Mouse (Mus musculus): ENCODE measurements at regions not wholly inside any gene's neighbourhood (a gene's known extent, or its start where the extent isn't known, plus 50 kb on each side); places are given as distances from the start of the nearest gene placed in this dataset.

DNA sequence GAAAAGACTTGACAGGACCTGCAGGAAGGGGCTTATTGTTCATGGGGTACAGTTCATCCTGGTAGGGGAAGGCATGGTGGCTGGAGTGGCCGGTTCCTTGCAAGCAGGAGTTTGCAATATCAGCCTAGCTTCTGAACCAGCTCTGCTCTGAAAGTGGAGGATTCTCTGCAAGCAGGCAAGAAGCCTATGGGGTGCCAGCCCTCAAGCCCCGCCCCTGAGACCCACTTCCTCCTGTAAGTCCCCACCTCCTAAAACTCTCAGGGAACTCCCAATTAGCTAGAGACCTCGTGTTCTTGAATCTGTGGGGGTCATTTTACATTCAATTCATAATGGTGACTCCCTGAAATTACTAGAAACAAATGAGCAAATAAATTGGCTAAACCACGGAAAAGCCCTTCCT lies 99.0 kb upstream of the Rnaseh2b start:
- Histone ChIP-seq H3K27me3 (replicated peaks) (peaks cover 6% of the 10 kb centered on the region), H3K4me3 (replicated peaks) (no peak overlapping the region), H3K36me3 (replicated peaks; ENCODE audit: low read length) (no peaks in the 10 kb centered on the region), H3K9me3 (no peaks in the 10 kb centered on the region), H3K4me1 (peaks cover 4% of the 10 kb centered on the region; the same call in 1 of the 2 replicates)
- TF ChIP-seq FLI1 (IDR thresholded peaks at IDR 0.05; ENCODE audit: low read length) (no peak), GATA1 (IDR thresholded peaks at IDR 0.05; ENCODE audit: borderline replicate concordance, low read length) (no peak)

DNA sequence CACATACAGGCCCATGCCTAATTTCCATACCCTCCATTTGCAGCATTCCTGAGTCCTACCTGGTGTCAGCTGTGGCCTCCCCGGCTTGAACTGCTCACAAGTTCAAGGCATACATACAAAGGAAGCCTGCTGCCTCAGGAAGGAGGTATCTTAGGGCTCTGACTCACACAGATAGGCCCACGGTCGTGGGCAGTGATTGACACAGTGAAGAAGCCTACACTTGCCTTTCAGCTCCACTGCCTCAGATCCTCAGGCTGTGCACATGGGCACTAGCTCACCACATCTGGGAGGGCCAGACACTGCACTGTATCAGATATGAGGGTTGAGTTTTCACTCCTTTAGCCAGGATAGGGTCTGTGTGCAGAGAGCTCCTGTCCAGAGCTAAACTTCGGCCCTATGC lies 95.6 kb upstream of the Rnaseh2b start:
- no peak overlapping the region for H3K4me3 ChIP-seq (replicated peaks)

DNA sequence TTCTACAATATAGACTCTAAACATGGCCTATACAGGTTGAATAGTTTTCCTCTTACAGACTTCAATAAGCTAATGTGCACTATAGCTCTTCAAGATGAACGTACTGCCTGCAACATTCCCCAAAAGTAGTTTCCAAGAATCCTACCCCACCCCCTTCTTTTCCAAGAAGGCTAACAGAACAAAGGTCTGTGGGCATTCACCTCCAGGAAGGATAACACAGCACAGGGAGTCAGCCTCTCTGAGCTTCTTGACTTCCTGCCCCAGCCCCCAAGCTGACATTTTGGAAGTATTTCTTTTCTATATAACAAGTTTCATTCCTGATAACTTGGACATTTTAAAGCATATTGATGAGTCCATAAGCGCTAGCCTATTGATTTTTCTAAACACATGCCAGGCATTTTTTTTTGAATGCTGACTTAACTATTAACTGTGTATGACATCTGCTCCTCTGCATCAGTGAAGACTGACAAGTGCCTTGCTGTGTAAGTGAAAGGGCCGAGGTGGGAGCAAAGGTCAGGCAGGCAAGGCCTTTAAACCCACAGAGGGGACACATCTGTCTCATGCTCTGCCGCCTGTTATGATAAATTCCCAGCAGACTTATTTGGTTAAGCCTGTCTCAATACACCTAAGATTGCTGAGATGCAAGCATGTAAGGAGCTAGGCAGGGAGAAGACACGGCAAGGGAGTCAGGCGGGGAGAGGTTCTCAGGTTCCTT lies 93.8 kb upstream of the Rnaseh2b start:
- TF ChIP-seq FLI1 (IDR thresholded peaks at IDR 0.05; ENCODE audit: low read length) (no peak), GATA1 (IDR thresholded peaks at IDR 0.05; ENCODE audit: borderline replicate concordance, low read length) (no peak)

More for the DNA sequence above, 95.6 kb upstream of the Rnaseh2b start:
- peaks cover 4% of the 10 kb centered on the region; the same call in 1 of the 2 replicates for H3K4me1 ChIP-seq
- H3K9me3 ChIP-seq, result no peaks in the 10 kb centered on the region
- no peaks in the 10 kb centered on the region for H3K36me3 ChIP-seq (replicated peaks; ENCODE audit: low read length)
- peaks cover 5% of the 10 kb centered on the region for H3K27me3 ChIP-seq (replicated peaks)
- TF ChIP-seq GATA1 (IDR thresholded peaks at IDR 0.05; ENCODE audit: borderline replicate concordance, low read length) (no peak), FLI1 (IDR thresholded peaks at IDR 0.05; ENCODE audit: low read length) (no peak)

DNA sequence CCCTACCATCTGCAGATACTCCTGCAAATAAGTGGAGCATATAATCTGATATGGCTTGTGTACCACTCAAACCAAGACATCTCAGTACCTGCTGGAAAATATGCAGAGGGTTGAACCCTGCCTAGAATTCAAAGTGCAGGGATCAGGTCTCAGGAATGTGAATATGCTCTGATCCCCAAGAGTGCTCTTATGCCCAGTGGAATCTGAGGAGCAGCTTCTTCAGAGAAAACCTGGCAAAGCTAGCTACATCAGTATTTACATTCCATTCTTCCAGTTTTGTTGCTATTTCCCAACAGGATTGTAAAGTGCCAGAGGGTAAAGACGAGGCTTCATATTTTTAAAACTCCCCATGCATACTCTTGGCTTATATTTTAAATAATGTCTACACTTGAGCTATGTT lies 77.3 kb upstream of the Rnaseh2b start:
- H3K9me3 ChIP-seq, result no peaks in the 10 kb centered on the region
- peaks cover 4% of the 10 kb centered on the region for H3K27me3 ChIP-seq (replicated peaks)
- TF ChIP-seq FLI1 (IDR thresholded peaks at IDR 0.05; ENCODE audit: low read length) (no peak), GATA1 (IDR thresholded peaks at IDR 0.05; ENCODE audit: borderline replicate concordance, low read length) (no peak)
- no peaks in the 10 kb centered on the region for H3K36me3 ChIP-seq (replicated peaks; ENCODE audit: low read length)
- no peaks in the 10 kb centered on the region for H3K4me1 ChIP-seq
- no peak overlapping the region for H3K4me3 ChIP-seq (replicated peaks)

More for the DNA sequence above, 93.8 kb upstream of the Rnaseh2b start:
- no peaks in the 10 kb centered on the region for H3K36me3 ChIP-seq (replicated peaks; ENCODE audit: low read length)
- no peaks in the 10 kb centered on the region for H3K9me3 ChIP-seq
- peaks cover 4% of the 10 kb centered on the region; the same call in 1 of the 2 replicates for H3K4me1 ChIP-seq
- no peak overlapping the region for H3K4me3 ChIP-seq (replicated peaks)
- H3K27me3 ChIP-seq (replicated peaks), result peaks cover 5% of the 10 kb centered on the region

DNA sequence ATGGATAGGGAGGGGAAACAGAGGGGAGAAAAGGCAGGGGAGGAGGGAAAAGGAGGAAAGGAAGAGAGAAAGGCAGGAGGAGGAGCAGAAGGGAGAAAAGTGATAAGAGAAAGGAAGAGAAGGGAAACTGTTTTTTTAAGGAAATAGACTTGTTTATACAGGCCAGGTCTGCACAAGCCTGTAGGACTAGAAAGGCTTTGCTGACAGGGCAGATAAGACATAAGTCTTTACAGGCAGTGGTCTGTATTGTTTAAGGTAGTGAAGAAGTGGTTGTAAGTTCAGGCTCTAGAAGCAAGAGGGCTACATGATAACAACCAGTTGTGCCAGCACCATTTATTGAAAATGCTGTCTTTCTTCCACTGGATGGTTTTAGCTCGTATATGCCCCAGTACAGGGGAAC lies 75.4 kb upstream of the Rnaseh2b start:
- Histone ChIP-seq H3K9me3 (no peaks in the 10 kb centered on the region), H3K4me3 (replicated peaks) (no peak overlapping the region), H3K27me3 (replicated peaks) (no peaks in the 10 kb centered on the region), H3K4me1 (no peaks in the 10 kb centered on the region), H3K36me3 (replicated peaks; ENCODE audit: low read length) (no peaks in the 10 kb centered on the region)
- TF ChIP-seq FLI1 (IDR thresholded peaks at IDR 0.05; ENCODE audit: low read length) (no peak), GATA1 (IDR thresholded peaks at IDR 0.05; ENCODE audit: borderline replicate concordance, low read length) (no peak)

DNA sequence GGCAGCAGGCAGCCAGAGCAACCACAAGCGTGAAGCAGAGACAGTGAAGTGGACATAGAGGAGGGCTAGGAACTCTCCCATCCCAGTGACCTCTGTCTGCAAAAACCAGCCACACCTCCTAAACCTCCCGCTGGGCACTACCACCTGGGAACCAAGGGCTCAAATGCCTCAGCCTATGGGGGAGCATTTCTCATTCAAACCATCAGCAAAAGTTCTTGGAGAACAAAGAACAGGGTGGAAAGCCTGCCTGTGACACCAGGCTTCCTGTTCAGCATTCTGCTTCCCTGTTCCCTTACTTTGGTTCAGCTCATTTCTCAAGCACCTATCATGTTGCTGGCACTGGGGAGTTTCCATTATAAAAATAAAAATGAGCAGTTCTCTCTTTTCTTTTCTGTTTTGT lies 74.4 kb upstream of the Rnaseh2b start:
- H3K4me3 ChIP-seq (replicated peaks), result no peak overlapping the region
- no peaks in the 10 kb centered on the region for H3K36me3 ChIP-seq (replicated peaks; ENCODE audit: low read length)
- H3K4me1 ChIP-seq, result no peaks in the 10 kb centered on the region
- no peaks in the 10 kb centered on the region for H3K9me3 ChIP-seq
- TF ChIP-seq FLI1 (IDR thresholded peaks at IDR 0.05; ENCODE audit: low read length), result no peak
- no peak for TF ChIP-seq GATA1 (IDR thresholded peaks at IDR 0.05; ENCODE audit: borderline replicate concordance, low read length)
- no peaks in the 10 kb centered on the region for H3K27me3 ChIP-seq (replicated peaks)

DNA sequence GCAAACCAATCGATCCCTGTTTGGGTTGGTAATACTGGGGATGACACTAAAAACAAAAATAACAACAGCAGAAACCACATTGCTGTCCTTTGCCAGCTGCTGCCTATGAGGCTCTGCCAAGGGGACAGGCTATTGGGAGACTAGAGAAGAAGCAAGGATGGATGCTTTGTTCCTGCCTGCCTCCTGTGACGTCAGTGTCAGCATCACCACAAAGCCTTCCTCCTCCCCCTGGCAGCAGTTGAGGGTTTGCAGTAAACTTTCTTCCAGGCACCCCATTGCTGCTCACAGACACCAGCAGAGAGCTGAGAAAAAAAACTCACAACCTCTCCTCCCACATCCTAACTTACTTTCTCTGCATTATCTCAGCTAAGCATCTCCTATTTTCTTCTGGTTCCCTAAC lies 73.7 kb upstream of the Rnaseh2b start:
- no peak for TF ChIP-seq GATA1 (IDR thresholded peaks at IDR 0.05; ENCODE audit: borderline replicate concordance, low read length)
- no peak for TF ChIP-seq FLI1 (IDR thresholded peaks at IDR 0.05; ENCODE audit: low read length)
- Histone ChIP-seq H3K4me3 (replicated peaks) (no peak overlapping the region), H3K36me3 (replicated peaks; ENCODE audit: low read length) (no peaks in the 10 kb centered on the region), H3K9me3 (no peaks in the 10 kb centered on the region), H3K4me1 (no peaks in the 10 kb centered on the region), H3K27me3 (replicated peaks) (no peaks in the 10 kb centered on the region)

DNA sequence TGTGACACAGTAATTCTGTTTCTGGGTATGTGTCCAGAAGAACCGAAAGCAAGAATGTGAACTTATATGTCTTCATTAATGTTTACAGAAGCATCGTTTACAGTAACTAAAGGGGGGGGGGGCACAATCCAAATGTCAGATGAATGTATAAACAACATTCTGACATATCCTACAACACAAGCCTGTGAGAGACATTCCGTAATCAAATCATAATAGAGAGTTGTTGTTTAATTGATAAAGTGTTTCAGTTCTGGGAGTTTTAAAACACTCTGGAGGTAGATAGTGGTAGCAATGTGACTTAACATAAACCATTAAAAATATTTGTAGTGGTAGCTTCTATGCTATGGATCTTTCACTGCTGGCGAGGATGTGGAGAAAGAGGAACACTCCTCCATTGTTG lies 71.6 kb upstream of the Rnaseh2b start:
- Histone ChIP-seq H3K36me3 (replicated peaks; ENCODE audit: low read length) (no peaks in the 10 kb centered on the region), H3K4me3 (replicated peaks) (no peak overlapping the region), H3K9me3 (no peaks in the 10 kb centered on the region), H3K4me1 (no peaks in the 10 kb centered on the region), H3K27me3 (replicated peaks) (peaks cover 3% of the 10 kb centered on the region)
- TF ChIP-seq FLI1 (IDR thresholded peaks at IDR 0.05; ENCODE audit: low read length) (no peak), GATA1 (IDR thresholded peaks at IDR 0.05; ENCODE audit: borderline replicate concordance, low read length) (no peak)

Data from megakaryocyte, embryonic 14.5 days (primary cell).